Mouse (Mus musculus) T-cell, adult 2 months (primary cell): ENCODE results near the gene Ypel2.

Experiments
- DNase-seq: peaks from one replicate; pipeline ENCODE4 v3.0.0; 2022; ENCODE audit warnings: low spot score

Ypel2 gene

GRCm38 (mm10) chr11:86930636-86931180 lies 62.8 kb downstream of the Ypel2 start:
- DNase-seq, result no peak

- DNase-seq, result no peak
Observed at GRCm38 (mm10) chr11:86929985-86930384, 63.5 kb downstream of the Ypel2 start.

GRCm38 (mm10) chr11:86929531-86929930 lies 64.0 kb downstream of the Ypel2 start:
- no peak for DNase-seq

- peak; percentile 42 for DNase-seq
Observed at GRCm38 (mm10) chr11:86925085-86925638, 68.3 kb downstream of the Ypel2 start.

GRCm38 (mm10) chr11:86924629-86925028 lies 68.9 kb downstream of the Ypel2 start:
- no peak for DNase-seq

- no peak for DNase-seq
Observed at GRCm38 (mm10) chr11:86923654-86924053, 69.9 kb downstream of the Ypel2 start.

- no peak for DNase-seq
Observed at GRCm38 (mm10) chr11:86922029-86922428, 71.5 kb downstream of the Ypel2 start.

- DNase-seq, result no peak
Observed at GRCm38 (mm10) chr11:86921335-86921734, 72.2 kb downstream of the Ypel2 start.

GRCm38 (mm10) chr11:86920111-86921080 lies 73.1 kb downstream of the Ypel2 start:
- DNase-seq, result no peak

- no peak for DNase-seq
Observed at GRCm38 (mm10) chr11:86919468-86919867, 74.0 kb downstream of the Ypel2 start.

GRCm38 (mm10) chr11:86917536-86917935 lies 76.0 kb downstream of the Ypel2 start:
- DNase-seq, result no peak

GRCm38 (mm10) chr11:86916596-86917249 lies 76.8 kb downstream of the Ypel2 start:
- DNase-seq, result no peak

GRCm38 (mm10) chr11:86914329-86914728 lies 79.2 kb downstream of the Ypel2 start:
- no peak for DNase-seq

GRCm38 (mm10) chr11:86910244-86910643 lies 83.3 kb downstream of the Ypel2 start:
- DNase-seq, result no peak

GRCm38 (mm10) chr11:86909028-86909427 lies 84.5 kb downstream of the Ypel2 start:
- no peak for DNase-seq

GRCm38 (mm10) chr11:86907889-86908590 lies 85.5 kb downstream of the Ypel2 start:
- no peak for DNase-seq

GRCm38 (mm10) chr11:86906767-86907662 lies 86.5 kb downstream of the Ypel2 start:
- DNase-seq, result no peak

- DNase-seq, result no peak
Observed at GRCm38 (mm10) chr11:86906257-86906656, 87.2 kb downstream of the Ypel2 start.

GRCm38 (mm10) chr11:86905261-86905660 lies 88.2 kb downstream of the Ypel2 start:
- no peak for DNase-seq

GRCm38 (mm10) chr11:86904706-86905105 lies 88.8 kb downstream of the Ypel2 start:
- no peak for DNase-seq

GRCm38 (mm10) chr11:86898367-86898766 lies 95.1 kb downstream of the Ypel2 start:
- no peak for DNase-seq
